Mouse (Mus musculus) lung, embryonic 14.5 days (tissue): Measurements from ENCODE around the gene Shank3. TPM values are rescaled to one million over a fixed set of nuclear protein-coding genes. Genes with fewer than 3 reads are reported as not detected.

Source experiments
- ATAC-seq: fragments of 200-750 bp; cut with Nextera tagmentation; 2 replicates; pipeline ENCODE4 v1.8.0; 2017; ENCODE audit warnings: mild to moderate bottlenecking, moderate TSS enrichment, moderate library complexity; ENCODE audit not compliant: insufficient read depth
- DNase-seq: peaks from one replicate; pipeline ENCODE4 v3.0.0-alpha.2; 2015
- H3K27ac ChIP-seq: fragments of 300-500 bp; sonication (generic); 2 replicates; pipeline ENCODE4 v1.5.1; 2014; ENCODE audit warnings: low read depth, mild to moderate bottlenecking, moderate library complexity
- H3K27me3 ChIP-seq: fragments of 300-500 bp; sonication (generic); 2 replicates; pipeline ENCODE4 v1.6.1; 2014; ENCODE audit warnings: low read length, control low read depth; ENCODE audit not compliant: insufficient read depth
- H3K36me3 ChIP-seq: fragments of 300-500 bp; sonication (generic); 2 replicates; pipeline ENCODE4 v1.6.1; 2014; ENCODE audit warnings: control low read depth; ENCODE audit not compliant: insufficient read depth
- H3K4me1 ChIP-seq: fragments of 300-500 bp; sonication (generic); 2 replicates; pipeline ENCODE4 v1.6.1; 2014; ENCODE audit warnings: antibody characterized with exemption, control low read depth; ENCODE audit not compliant: insufficient read depth
- H3K4me2 ChIP-seq: fragments of 300-500 bp; sonication (generic); 2 replicates; pipeline ENCODE4 v1.6.1; 2014; ENCODE audit warnings: mild to moderate bottlenecking
- H3K4me3 ChIP-seq: fragments of 300-500 bp; sonication (generic); 2 replicates; pipeline ENCODE4 v1.5.1; 2014; ENCODE audit warnings: low read depth, low read length
- H3K9ac ChIP-seq: fragments of 300-500 bp; sonication (generic); 2 replicates; pipeline ENCODE4 v1.6.1; 2014
- H3K9me3 ChIP-seq: fragments of 300-500 bp; sonication (generic); 2 replicates; pipeline ENCODE4 v1.6.1; 2016; ENCODE audit warnings: low read depth, low read length, control low read depth
- CTCF ChIP-seq: IDR thresholded peaks from 2 replicates; pipeline ENCODE4 v1.5.1; 2016; ENCODE audit warnings: antibody characterized with exemption, low read depth
- WGBS: fragments of 180-500 bp; shearing (Covaris S2); extraction: QIAGEN DNeasy Blood & Tissue Kit; methylation state at CpG from one replicate; pipeline ENCODE4 v1.1.7; 2014; 5-methylcytosine and 5-hydroxymethylcytosine counted together
- polyA plus RNA-seq: library from polyadenylated mRNA; unstranded; fragments of >200 nt; fragmentation: Nextera tagmentation; extraction: Ambion mirVana; gene quantifications from 2 replicates; pipeline ENCODE4 v1.2.1, GENCODE M21; 2014

The Shank3 gene
- polyA plus RNA-seq, 1 experiment from 2014 or later: 3.9 TPM

DNA sequence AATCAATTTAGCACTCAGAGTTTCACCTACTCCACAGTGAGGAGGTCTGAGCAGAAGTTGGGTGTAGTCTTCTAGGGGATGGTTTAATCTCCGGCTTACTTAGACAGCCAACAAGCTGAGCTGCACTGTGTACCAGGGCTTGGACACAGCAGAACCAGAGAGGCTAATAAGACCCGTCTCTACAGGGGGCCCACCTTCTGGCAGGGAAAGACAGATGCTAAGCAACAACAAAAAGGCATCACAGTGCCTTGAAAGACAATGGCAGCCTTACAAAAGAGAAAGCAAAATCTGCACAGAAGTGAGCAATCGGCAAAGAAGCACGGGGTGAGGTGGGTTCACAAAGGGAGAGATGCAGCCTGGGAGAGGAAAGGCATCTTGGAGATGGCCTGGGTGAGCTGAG, 3.3 kb upstream of the Shank3 start:
- H3K4me1 ChIP-seq: 0 out of 2 replicates have a peak, but pooled peaks cover 3% of the 10 kb centered on the region
- no peaks in the 10 kb centered on the region for H3K9me3 ChIP-seq
- no peak overlapping the region for H3K9ac ChIP-seq
- peaks cover 19% of the 10 kb centered on the region for H3K27me3 ChIP-seq
- no peak overlapping the region for H3K4me3 ChIP-seq
- H3K4me2 ChIP-seq: no peak overlapping the region
- no peak overlapping the region for H3K27ac ChIP-seq
- no peaks in the 10 kb centered on the region for H3K36me3 ChIP-seq
- ATAC-seq (no peak), DNase-seq (no peak)
- 61% methylated on average over 4 of the region's 4 CpGs for WGBS
- no peak for TF ChIP-seq CTCF

DNA sequence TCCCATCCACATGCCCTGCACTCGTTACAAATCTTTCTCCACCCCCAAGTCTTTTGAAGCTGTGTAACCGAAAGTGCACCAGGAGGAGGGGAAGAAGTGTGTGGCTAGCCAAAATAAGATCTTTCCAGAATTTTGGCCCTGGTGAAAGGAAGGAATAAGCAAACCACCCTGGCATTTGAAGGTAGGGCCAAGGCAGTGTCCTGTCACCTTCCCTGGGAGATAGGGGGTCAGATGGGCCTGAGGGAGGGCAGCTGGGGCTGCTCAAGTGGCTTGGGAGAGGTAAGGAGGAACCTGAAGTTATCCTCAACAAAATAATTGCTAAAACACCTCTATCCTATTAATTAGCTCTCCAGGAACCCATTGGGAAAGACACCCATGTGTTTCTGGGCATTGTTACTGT, 2.6 kb upstream of the Shank3 start:
- ATAC-seq (no peak), DNase-seq (no peak)
- Histone ChIP-seq H3K27ac (peak overlapping the region; percentile 20; the same call in 1 of the 2 replicates), H3K9ac (no peak overlapping the region), H3K27me3 (peaks cover 22% of the 10 kb centered on the region), H3K9me3 (no peaks in the 10 kb centered on the region), H3K36me3 (no peaks in the 10 kb centered on the region), H3K4me2 (no peak overlapping the region), H3K4me1 (0 out of 2 replicates have a peak, but pooled peaks cover 3% of the 10 kb centered on the region), H3K4me3 (no peak overlapping the region)
- WGBS: 23% methylated on average over 2 of the region's 2 CpGs
- no peak for TF ChIP-seq CTCF

DNA sequence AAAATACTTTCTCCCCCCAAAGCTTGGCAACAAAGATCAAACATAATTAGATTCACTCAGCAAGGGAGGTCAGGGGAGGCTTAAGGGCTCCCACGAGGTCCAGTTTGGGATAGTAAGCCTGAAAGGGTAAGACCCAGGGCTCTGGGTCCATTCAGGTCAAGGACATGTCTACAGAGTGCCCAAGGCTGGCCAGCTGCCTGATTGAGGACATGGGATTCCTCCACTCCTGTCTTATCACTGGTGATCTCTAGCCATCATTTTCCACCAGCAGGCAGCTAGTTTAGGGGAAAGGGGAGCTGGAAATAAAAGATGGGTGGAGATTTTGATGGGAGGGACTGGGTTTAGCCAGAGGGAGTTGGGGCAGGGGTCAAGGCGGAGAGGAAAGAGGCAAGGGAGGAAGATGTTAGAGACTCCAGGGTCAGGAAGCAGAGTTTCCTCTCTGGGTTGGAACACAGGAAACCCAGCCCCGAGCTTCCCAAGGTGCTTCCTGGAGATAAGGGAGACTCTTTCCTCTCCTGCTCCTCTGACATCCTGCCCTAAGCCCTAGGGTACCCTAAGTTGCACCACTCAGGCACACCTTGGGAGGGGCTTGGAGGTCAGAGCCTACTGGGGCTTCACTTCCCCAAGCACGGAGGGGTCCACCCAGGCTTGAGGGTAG, 1.9 kb upstream of the Shank3 start:
- Histone ChIP-seq H3K4me2 (no peak overlapping the region), H3K36me3 (no peaks in the 10 kb centered on the region), H3K9ac (no peak overlapping the region), H3K9me3 (no peaks in the 10 kb centered on the region), H3K4me3 (peak overlapping the region; percentile 74), H3K4me1 (0 out of 2 replicates have a peak, but pooled peaks cover 3% of the 10 kb centered on the region), H3K27me3 (peaks cover 22% of the 10 kb centered on the region), H3K27ac (peak overlapping the region; percentile 69; the same call in 1 of the 2 replicates)
- DNase-seq (peak; percentile 75), ATAC-seq (peak; percentile 41; the same call in 1 of the 2 replicates)
- WGBS: 26% methylated on average over 4 of the region's 4 CpGs
- no peak for TF ChIP-seq CTCF

DNA sequence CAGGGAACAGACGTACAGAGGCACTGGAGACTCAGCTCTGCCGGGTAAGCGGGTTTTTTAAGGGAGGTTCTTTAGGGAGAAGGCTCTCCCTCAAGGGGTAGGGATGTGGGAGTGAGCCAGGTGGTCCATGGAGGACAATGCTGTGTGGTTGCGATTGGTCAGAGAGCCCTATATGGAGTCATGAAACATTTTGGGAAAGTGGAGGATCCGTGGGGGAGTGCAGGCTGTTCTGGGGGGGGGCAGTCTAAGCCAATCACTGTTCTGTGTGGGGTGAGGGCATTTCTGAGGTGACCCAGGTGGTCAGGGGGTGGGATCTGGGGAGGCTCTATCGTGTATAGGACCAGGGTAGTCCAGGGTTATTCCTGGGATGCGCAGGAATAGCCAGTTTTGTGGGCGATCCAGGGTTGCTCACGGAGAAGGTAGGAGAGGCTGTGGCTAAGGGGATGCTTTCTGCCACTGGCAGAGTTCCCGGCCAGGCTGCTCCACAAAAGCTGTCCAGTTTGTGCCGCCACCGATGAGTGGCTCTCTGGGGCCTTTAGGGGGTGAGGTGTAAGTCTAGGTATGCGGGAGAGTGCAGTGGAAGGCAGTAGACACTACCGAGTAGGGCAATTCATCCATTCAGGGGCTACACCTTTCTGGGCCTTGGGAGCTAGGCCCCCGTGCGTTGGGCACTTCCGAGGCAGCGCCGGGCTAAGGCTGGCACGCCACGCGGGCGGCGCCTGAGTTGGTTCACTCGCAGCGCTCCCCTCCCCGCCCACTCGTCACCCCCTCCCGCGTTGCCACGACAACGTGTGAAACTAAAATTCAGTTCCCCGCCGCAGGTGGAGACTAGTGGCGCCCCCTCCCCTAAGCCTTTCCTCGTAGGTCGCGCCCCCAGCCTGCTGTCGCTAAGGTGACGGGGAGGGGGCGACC, 1.1 kb upstream of the Shank3 start:
- peak overlapping the region; percentile 94 for H3K4me2 ChIP-seq
- DNase-seq (peak; percentile 55), ATAC-seq (no peak)
- peaks cover 4% of the 10 kb centered on the region; the same call in 1 of the 2 replicates for H3K36me3 ChIP-seq
- H3K4me3 ChIP-seq: peak overlapping the region; percentile 74
- H3K4me1 ChIP-seq: 0 out of 2 replicates have a peak, but pooled peaks cover 3% of the 10 kb centered on the region
- peak overlapping the region; percentile 72 for H3K9ac ChIP-seq
- no peak for TF ChIP-seq CTCF
- peak overlapping the region; percentile 69 for H3K27ac ChIP-seq
- H3K9me3 ChIP-seq: no peaks in the 10 kb centered on the region
- 3% methylated on average over 41 of the region's 41 CpGs for WGBS
- peaks cover 22% of the 10 kb centered on the region for H3K27me3 ChIP-seq

DNA sequence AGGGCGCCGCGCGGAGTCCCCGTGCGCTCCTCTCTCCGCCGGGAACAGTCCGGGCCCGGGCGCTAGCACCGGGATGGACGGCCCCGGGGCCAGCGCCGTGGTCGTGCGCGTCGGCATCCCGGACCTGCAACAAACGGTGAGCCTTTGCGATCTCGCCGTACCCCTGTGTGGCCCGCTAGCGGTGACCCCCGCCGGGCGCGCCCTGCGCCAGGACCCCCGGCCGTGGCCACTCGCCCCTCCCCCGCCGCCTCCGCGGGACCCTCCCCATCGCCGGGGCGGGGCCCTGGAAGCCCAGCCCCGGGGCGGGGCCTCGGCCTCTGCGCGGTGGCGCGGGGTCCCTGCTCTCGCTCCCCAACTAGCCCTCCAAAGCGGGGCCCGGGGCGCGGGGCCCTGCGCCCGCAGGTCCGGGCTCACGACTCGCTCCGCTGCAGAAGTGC, 379 bp downstream of the Shank3 start:
- Histone ChIP-seq H3K4me1 (0 out of 2 replicates have a peak, but pooled peaks cover 3% of the 10 kb centered on the region), H3K9ac (peak overlapping the region; percentile 72), H3K4me3 (peak overlapping the region; percentile 74), H3K27me3 (peaks cover 22% of the 10 kb centered on the region), H3K9me3 (no peaks in the 10 kb centered on the region), H3K27ac (peak overlapping the region; percentile 50; the same call in 1 of the 2 replicates), H3K36me3 (peaks cover 18% of the 10 kb centered on the region; the same call in 1 of the 2 replicates), H3K4me2 (peak overlapping the region; percentile 94)
- ATAC-seq (peak; percentile 80), DNase-seq (peak; percentile 85)
- under 1% methylated on average over 58 of the region's 60 CpGs for WGBS
- no peak for TF ChIP-seq CTCF

DNA sequence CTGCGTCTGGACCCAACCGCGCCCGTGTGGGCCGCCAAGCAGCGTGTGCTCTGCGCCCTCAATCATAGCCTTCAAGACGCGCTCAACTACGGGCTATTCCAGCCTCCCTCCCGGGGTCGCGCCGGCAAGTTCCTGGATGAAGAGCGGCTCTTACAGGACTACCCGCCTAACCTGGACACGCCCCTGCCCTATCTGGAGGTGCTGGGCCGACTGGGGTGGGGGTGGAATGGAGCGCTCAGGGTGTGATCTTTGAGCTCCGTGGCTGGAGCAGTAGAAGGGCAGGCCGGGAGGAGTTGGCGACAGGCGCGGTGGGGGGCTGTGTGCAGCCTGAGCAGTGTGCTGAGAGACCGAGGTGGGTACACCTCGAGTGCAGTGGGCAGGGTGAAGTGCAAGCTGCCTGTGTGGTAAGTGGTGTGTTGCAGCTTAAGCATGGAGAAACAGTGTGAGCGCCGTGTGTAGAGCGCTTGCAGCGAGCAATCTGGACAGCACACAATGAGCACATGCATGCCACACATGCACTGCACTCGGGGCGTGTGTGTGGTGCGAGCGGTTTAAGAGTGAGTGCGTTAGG, 883 bp downstream of the Shank3 start:
- 0 out of 2 replicates have a peak, but pooled peaks cover 3% of the 10 kb centered on the region for H3K4me1 ChIP-seq
- H3K4me3 ChIP-seq: peak overlapping the region; percentile 74
- H3K4me2 ChIP-seq: peak overlapping the region; percentile 94
- H3K27me3 ChIP-seq: peaks cover 22% of the 10 kb centered on the region
- no peak overlapping the region for H3K27ac ChIP-seq
- H3K9me3 ChIP-seq: no peaks in the 10 kb centered on the region
- ATAC-seq (peak; percentile 59), DNase-seq (peak; percentile 44)
- under 1% methylated on average over 35 of the region's 35 CpGs for WGBS
- H3K36me3 ChIP-seq: peaks cover 18% of the 10 kb centered on the region; the same call in 1 of the 2 replicates
- no peak for TF ChIP-seq CTCF
- peak overlapping the region; percentile 72 for H3K9ac ChIP-seq
